Mouse (Mus musculus): ENCODE results near the gene Cd300c2. TPM values are rescaled to one million over a fixed set of nuclear protein-coding genes. Genes with fewer than 3 reads are reported as not detected.
"Not testable (repeated sequence)": the region's sequence is repeated elsewhere in the genome, so short reads cannot be mapped to it uniquely, and the experiment has no call there.

Gene Cd300c2
- 1.1 and 2.3 TPM in 2 replicates for polyA plus RNA-seq (2015; fragmentation: Nextera tagmentation; extraction: Ambion mirVana)

GRCm38 (mm10) chr11:115001474-115002040, at the start of gene Cd300c2:
Cd300c2 (minus strand) TSS chr11:115001880.
- Histone ChIP-seq H3K36me3 (no peaks in the 10 kb centered on the region), H3K27ac (replicated peaks) (no peak within 1 kb of the TSS), H3K27me3 (no peaks in the 10 kb centered on the region), H3K9me3 (no peaks in the 10 kb centered on the region), H3K9ac (no peak within 1 kb of the TSS), H3K4me2 (no peak within 1 kb of the TSS), H3K4me3 (no peak within 1 kb of the TSS), H3K4me1 (replicated peaks) (no peaks in the 10 kb centered on the region)
- 87% methylated on average over 7 of the region's 7 CpGs for WGBS
- no peak for ATAC-seq (ENCODE audit: low FRiP score, low read depth)

- no peak for ATAC-seq (ENCODE audit: low FRiP score, low read depth)
- Histone ChIP-seq H3K9ac (no peak overlapping the region), H3K27me3 (no peaks in the 10 kb centered on the region), H3K9me3 (no peaks in the 10 kb centered on the region), H3K36me3 (no peaks in the 10 kb centered on the region), H3K4me3 (no peak overlapping the region), H3K4me2 (no peak overlapping the region), H3K27ac (replicated peaks) (no peak overlapping the region), H3K4me1 (replicated peaks) (no peaks in the 10 kb centered on the region)
- WGBS = 40% methylated on average over 3 of the region's 3 CpGs
Observed at GRCm38 (mm10) chr11:115049282-115049895, 47.7 kb upstream of the Cd300c2 start.

- Histone ChIP-seq H3K27me3 (no peaks in the 10 kb centered on the region), H3K9ac (no peak within 1 kb of the TSS), H3K4me2 (no peak within 1 kb of the TSS), H3K9me3 (no peaks in the 10 kb centered on the region), H3K4me3 (no peak within 1 kb of the TSS), H3K36me3 (no peaks in the 10 kb centered on the region), H3K4me1 (replicated peaks) (no peaks in the 10 kb centered on the region), H3K27ac (replicated peaks) (no peak within 1 kb of the TSS)
- 81% methylated on average over 2 of the region's 2 CpGs for WGBS
- no peak for ATAC-seq (ENCODE audit: low FRiP score, low read depth)
Observed at GRCm38 (mm10) chr11:115048259-115048658, 46.6 kb upstream of the Cd300c2 start, which contains the start of gene Cd300ld3. Cd300ld3 (minus strand) TSS chr11:115048409.

GRCm38 (mm10) chr11:115037669-115038068, 36.0 kb upstream of the Cd300c2 start, which contains the start of gene Cd300ld5:
Cd300ld5 (minus strand) TSS chr11:115037769.
- H3K27me3 ChIP-seq; H3K9me3 ChIP-seq; H3K27ac ChIP-seq (replicated peaks); H3K4me1 ChIP-seq (replicated peaks); H3K4me2 ChIP-seq; H3K9ac ChIP-seq; H3K4me3 ChIP-seq; H3K36me3 ChIP-seq; ATAC-seq (ENCODE audit: low FRiP score, low read depth): not testable (repeated sequence)
- no CpG with 5 or more reads among the region's 6 CpGs for WGBS

- H3K4me1 ChIP-seq (replicated peaks); H3K27ac ChIP-seq (replicated peaks); H3K9ac ChIP-seq; H3K36me3 ChIP-seq; ATAC-seq (ENCODE audit: low FRiP score, low read depth); H3K4me3 ChIP-seq; H3K9me3 ChIP-seq; H3K4me2 ChIP-seq; H3K27me3 ChIP-seq: not testable (repeated sequence)
- no CpG with 5 or more reads among the region's 6 CpGs for WGBS
Observed at GRCm38 (mm10) chr11:115026912-115027311, 25.2 kb upstream of the Cd300c2 start, which contains the start of gene Cd300ld4. Cd300ld4 (minus strand) TSS chr11:115027012.

- H3K27ac ChIP-seq (replicated peaks); H3K4me3 ChIP-seq; H3K27me3 ChIP-seq; H3K4me1 ChIP-seq (replicated peaks); H3K9ac ChIP-seq; H3K36me3 ChIP-seq; ATAC-seq (ENCODE audit: low FRiP score, low read depth); H3K9me3 ChIP-seq; H3K4me2 ChIP-seq: not testable (repeated sequence)
- no CpG with 5 or more reads among the region's 7 CpGs for WGBS
Observed at GRCm38 (mm10) chr11:115016093-115016492, 14.4 kb upstream of the Cd300c2 start, which contains the start of gene Cd300ld2. Cd300ld2 (minus strand) TSS chr11:115016193.

GRCm38 (mm10) chr11:115004070-115004469, 2.4 kb upstream of the Cd300c2 start:
- H3K36me3 ChIP-seq = no peaks in the 10 kb centered on the region
- no peak overlapping the region for H3K27ac ChIP-seq (replicated peaks)
- no peaks in the 10 kb centered on the region for H3K27me3 ChIP-seq
- no peak for ATAC-seq (ENCODE audit: low FRiP score, low read depth)
- H3K9me3 ChIP-seq = no peaks in the 10 kb centered on the region
- H3K4me3 ChIP-seq = no peak overlapping the region
- no peak overlapping the region for H3K4me2 ChIP-seq
- 92% methylated on average over 5 of the region's 5 CpGs for WGBS
- H3K9ac ChIP-seq = no peak overlapping the region
- no peaks in the 10 kb centered on the region for H3K4me1 ChIP-seq (replicated peaks)

GRCm38 (mm10) chr11:114989793-114990192, 11.9 kb downstream of the Cd300c2 start, which contains the start of gene Cd300ld:
Cd300ld (minus strand) TSS chr11:114989922.
- H3K36me3 ChIP-seq = no peaks in the 10 kb centered on the region
- no peak within 1 kb of the TSS for H3K9ac ChIP-seq
- no peak within 1 kb of the TSS for H3K4me2 ChIP-seq
- H3K4me3 ChIP-seq = no peak within 1 kb of the TSS
- no peak for ATAC-seq (ENCODE audit: low FRiP score, low read depth)
- H3K27ac ChIP-seq (replicated peaks) = no peak within 1 kb of the TSS
- no peaks in the 10 kb centered on the region for H3K4me1 ChIP-seq (replicated peaks)
- 84% methylated on average over 4 of the region's 4 CpGs for WGBS
- no peaks in the 10 kb centered on the region for H3K27me3 ChIP-seq
- H3K9me3 ChIP-seq = no peaks in the 10 kb centered on the region

GRCm38 (mm10) chr11:114981866-114982265, 19.8 kb downstream of the Cd300c2 start:
- Histone ChIP-seq H3K4me2 (no peak overlapping the region), H3K27ac (replicated peaks) (no peak overlapping the region), H3K36me3 (no peaks in the 10 kb centered on the region), H3K9ac (no peak overlapping the region), H3K4me1 (replicated peaks) (no peaks in the 10 kb centered on the region), H3K4me3 (no peak overlapping the region), H3K9me3 (peaks cover 4% of the 10 kb centered on the region; the same call in 1 of the 2 replicates), H3K27me3 (no peaks in the 10 kb centered on the region)
- ATAC-seq (ENCODE audit: low FRiP score, low read depth) = no peak
- WGBS = 77% methylated on average over 4 of the region's 4 CpGs

- Histone ChIP-seq H3K4me2 (no peak overlapping the region), H3K27me3 (no peaks in the 10 kb centered on the region), H3K36me3 (no peaks in the 10 kb centered on the region), H3K9me3 (no peaks in the 10 kb centered on the region; the same call in 1 of the 2 replicates), H3K4me1 (replicated peaks) (no peaks in the 10 kb centered on the region), H3K27ac (replicated peaks) (no peak overlapping the region), H3K4me3 (no peak overlapping the region), H3K9ac (no peak overlapping the region)
- WGBS = 81% methylated on average over 10 of the region's 10 CpGs
- no peak for ATAC-seq (ENCODE audit: low FRiP score, low read depth)
Observed at GRCm38 (mm10) chr11:114972726-114973125, 29.0 kb downstream of the Cd300c2 start.

- Histone ChIP-seq H3K4me3 (no peak within 1 kb of the TSS), H3K27me3 (no peaks in the 10 kb centered on the region), H3K4me2 (no peak within 1 kb of the TSS), H3K9ac (no peak within 1 kb of the TSS), H3K9me3 (no peaks in the 10 kb centered on the region), H3K27ac (replicated peaks) (no peak within 1 kb of the TSS), H3K36me3 (no peaks in the 10 kb centered on the region), H3K4me1 (replicated peaks) (no peaks in the 10 kb centered on the region)
- 83% methylated on average over 9 of the region's 9 CpGs for WGBS
- no peak for ATAC-seq (ENCODE audit: low FRiP score, low read depth)
Observed at GRCm38 (mm10) chr11:114968752-114969207, 32.9 kb downstream of the Cd300c2 start, which contains the start of gene Cd300c. Cd300c (minus strand) TSS chr11:114969157.

- ATAC-seq (ENCODE audit: low FRiP score, low read depth) = no peak
- 70% methylated on average over 3 of the region's 3 CpGs for WGBS
- Histone ChIP-seq H3K4me1 (replicated peaks) (no peaks in the 10 kb centered on the region), H3K4me2 (no peak overlapping the region), H3K36me3 (no peaks in the 10 kb centered on the region), H3K4me3 (no peak overlapping the region), H3K9ac (no peak overlapping the region), H3K27ac (replicated peaks) (no peak overlapping the region), H3K27me3 (no peaks in the 10 kb centered on the region), H3K9me3 (no peaks in the 10 kb centered on the region)
Observed at GRCm38 (mm10) chr11:114965182-114965828, 36.4 kb downstream of the Cd300c2 start.

Measured in hindbrain, embryonic 15.5 days (tissue).